Mouse (Mus musculus): ENCODE measurements around the gene Rcc2. TPM values are rescaled to one million over a fixed set of nuclear protein-coding genes. Genes with fewer than 3 reads are reported as not detected.

Gene Rcc2
- polyA plus RNA-seq, 1 experiment from 2014 or later, result 18.9 TPM

- Histone ChIP-seq H3K4me2 (replicated peaks; ENCODE audit: low read depth) (no peak overlapping the region), H3K9ac (ENCODE audit: low read length) (no peak overlapping the region), H3K36me3 (ENCODE audit: control insufficient read depth, insufficient read depth, low read length) (peaks cover 12% of the 10 kb centered on the region; the same call in 1 of the 2 replicates), H3K27ac (replicated peaks) (no peak overlapping the region), H3K4me3 (ENCODE audit: low read depth, low read length) (no peak overlapping the region), H3K27me3 (ENCODE audit: control insufficient read depth, insufficient read depth, low read length) (no peaks in the 10 kb centered on the region), H3K4me1 (replicated peaks; ENCODE audit: control insufficient read depth, insufficient read depth) (no peaks in the 10 kb centered on the region), H3K9me3 (ENCODE audit: control insufficient read depth, low read length) (no peaks in the 10 kb centered on the region)
- peak; percentile 51 for DNase-seq (ENCODE audit: low spot score)
- 55% methylated on average over 5 of the region's 5 CpGs for WGBS
- TF ChIP-seq EP300 (optimal IDR thresholded peaks at IDR 0.05), result no peak
- peak; percentile 80 for TF ChIP-seq CTCF (IDR thresholded peaks at IDR 0.05; ENCODE audit: low read depth)
- ATAC-seq (ENCODE audit: low FRiP score, low TSS enrichment), result peak; percentile 49
Measured at GRCm38 (mm10) chr4:140723801-140724200, 23.5 kb downstream of the Rcc2 start.

- Histone ChIP-seq H3K4me3 (ENCODE audit: low read depth, low read length) (no peak overlapping the region), H3K9me3 (ENCODE audit: control insufficient read depth, low read length) (no peaks in the 10 kb centered on the region), H3K4me1 (replicated peaks; ENCODE audit: control insufficient read depth, insufficient read depth) (no peaks in the 10 kb centered on the region), H3K27ac (replicated peaks) (no peak overlapping the region), H3K9ac (ENCODE audit: low read length) (no peak overlapping the region), H3K36me3 (ENCODE audit: control insufficient read depth, insufficient read depth, low read length) (peaks cover 12% of the 10 kb centered on the region; the same call in 1 of the 2 replicates), H3K27me3 (ENCODE audit: control insufficient read depth, insufficient read depth, low read length) (no peaks in the 10 kb centered on the region), H3K4me2 (replicated peaks; ENCODE audit: low read depth) (no peak overlapping the region)
- WGBS, result 58% methylated on average over 6 of the region's 6 CpGs
- no peak for ATAC-seq (ENCODE audit: low FRiP score, low TSS enrichment)
- no peak for DNase-seq (ENCODE audit: low spot score)
- no peak for TF ChIP-seq EP300 (optimal IDR thresholded peaks at IDR 0.05)
- no peak for TF ChIP-seq CTCF (IDR thresholded peaks at IDR 0.05; ENCODE audit: low read depth)
Measured at GRCm38 (mm10) chr4:140724739-140725138, 24.4 kb downstream of the Rcc2 start.

GRCm38 (mm10) chr4:140726907-140727306 lies 26.6 kb downstream of the Rcc2 start:
- TF ChIP-seq CTCF (IDR thresholded peaks at IDR 0.05; ENCODE audit: low read depth), result no peak
- no peak for TF ChIP-seq EP300 (optimal IDR thresholded peaks at IDR 0.05)
- Histone ChIP-seq H3K4me3 (ENCODE audit: low read depth, low read length) (no peak overlapping the region), H3K36me3 (ENCODE audit: control insufficient read depth, insufficient read depth, low read length) (peaks cover 2% of the 10 kb centered on the region; the same call in 1 of the 2 replicates), H3K9ac (ENCODE audit: low read length) (no peak overlapping the region), H3K4me1 (replicated peaks; ENCODE audit: control insufficient read depth, insufficient read depth) (no peaks in the 10 kb centered on the region), H3K9me3 (ENCODE audit: control insufficient read depth, low read length) (no peaks in the 10 kb centered on the region), H3K27me3 (ENCODE audit: control insufficient read depth, insufficient read depth, low read length) (no peaks in the 10 kb centered on the region), H3K4me2 (replicated peaks; ENCODE audit: low read depth) (no peak overlapping the region), H3K27ac (replicated peaks) (no peak overlapping the region)
- WGBS, result 80% methylated on average over 12 of the region's 12 CpGs
- no peak for DNase-seq (ENCODE audit: low spot score)
- no peak for ATAC-seq (ENCODE audit: low FRiP score, low TSS enrichment)

- no peaks in the 10 kb centered on the region for H3K36me3 ChIP-seq (ENCODE audit: control insufficient read depth, insufficient read depth, low read length)
Measured at GRCm38 (mm10) chr4:140731654-140732053, 31.3 kb downstream of the Rcc2 start.

GRCm38 (mm10) chr4:140732871-140733270 lies 32.5 kb downstream of the Rcc2 start:
- Histone ChIP-seq H3K9me3 (ENCODE audit: control insufficient read depth, low read length) (no peaks in the 10 kb centered on the region), H3K4me1 (replicated peaks; ENCODE audit: control insufficient read depth, insufficient read depth) (no peaks in the 10 kb centered on the region), H3K9ac (ENCODE audit: low read length) (no peak overlapping the region), H3K27me3 (ENCODE audit: control insufficient read depth, insufficient read depth, low read length) (no peaks in the 10 kb centered on the region), H3K4me2 (replicated peaks; ENCODE audit: low read depth) (no peak overlapping the region), H3K36me3 (ENCODE audit: control insufficient read depth, insufficient read depth, low read length) (no peaks in the 10 kb centered on the region), H3K4me3 (ENCODE audit: low read depth, low read length) (no peak overlapping the region), H3K27ac (replicated peaks) (no peak overlapping the region)
- ATAC-seq (ENCODE audit: low FRiP score, low TSS enrichment) (no peak), DNase-seq (ENCODE audit: low spot score) (no peak)
- WGBS, result 66% methylated on average over 7 of the region's 7 CpGs
- no peak for TF ChIP-seq CTCF (IDR thresholded peaks at IDR 0.05; ENCODE audit: low read depth)
- TF ChIP-seq EP300 (optimal IDR thresholded peaks at IDR 0.05), result no peak

More at GRCm38 (mm10) chr4:140731654-140732053, 31.3 kb downstream of the Rcc2 start:
- H3K27me3 ChIP-seq (ENCODE audit: control insufficient read depth, insufficient read depth, low read length), result no peaks in the 10 kb centered on the region
- no peaks in the 10 kb centered on the region for H3K4me1 ChIP-seq (replicated peaks; ENCODE audit: control insufficient read depth, insufficient read depth)
- no peaks in the 10 kb centered on the region for H3K9me3 ChIP-seq (ENCODE audit: control insufficient read depth, low read length)
- no peak for TF ChIP-seq EP300 (optimal IDR thresholded peaks at IDR 0.05)
- peak; percentile 37 for TF ChIP-seq CTCF (IDR thresholded peaks at IDR 0.05; ENCODE audit: low read depth)
- no peak overlapping the region for H3K4me3 ChIP-seq (ENCODE audit: low read depth, low read length)
- H3K4me2 ChIP-seq (replicated peaks; ENCODE audit: low read depth), result no peak overlapping the region
- no peak overlapping the region for H3K27ac ChIP-seq (replicated peaks)
- ATAC-seq (ENCODE audit: low FRiP score, low TSS enrichment) (no peak), DNase-seq (ENCODE audit: low spot score) (no peak)
- H3K9ac ChIP-seq (ENCODE audit: low read length), result no peak overlapping the region
- 72% methylated on average over 4 of the region's 4 CpGs for WGBS

GRCm38 (mm10) chr4:140740655-140741054 lies 40.3 kb downstream of the Rcc2 start:
- Histone ChIP-seq H3K4me3 (ENCODE audit: low read depth, low read length) (no peak overlapping the region), H3K27ac (replicated peaks) (no peak overlapping the region), H3K4me2 (replicated peaks; ENCODE audit: low read depth) (no peak overlapping the region), H3K9ac (ENCODE audit: low read length) (no peak overlapping the region), H3K9me3 (ENCODE audit: control insufficient read depth, low read length) (no peaks in the 10 kb centered on the region), H3K27me3 (ENCODE audit: control insufficient read depth, insufficient read depth, low read length) (no peaks in the 10 kb centered on the region), H3K36me3 (ENCODE audit: control insufficient read depth, insufficient read depth, low read length) (no peaks in the 10 kb centered on the region), H3K4me1 (replicated peaks; ENCODE audit: control insufficient read depth, insufficient read depth) (no peaks in the 10 kb centered on the region)
- 76% methylated on average over 11 of the region's 11 CpGs for WGBS
- DNase-seq (ENCODE audit: low spot score) (no peak), ATAC-seq (ENCODE audit: low FRiP score, low TSS enrichment) (no peak)
- no peak for TF ChIP-seq EP300 (optimal IDR thresholded peaks at IDR 0.05)
- TF ChIP-seq CTCF (IDR thresholded peaks at IDR 0.05; ENCODE audit: low read depth), result no peak
